Mouse (Mus musculus) ES-Bruce4 (cell line): ENCODE results near the gene Hibch. TPM values are rescaled to one million over a fixed set of nuclear protein-coding genes. Genes with fewer than 3 reads are reported as not detected.
"Not testable (repeated sequence)": the region's sequence is repeated elsewhere in the genome, so short reads cannot be mapped to it uniquely, and the experiment has no call there.

ENCODE experiments used
- H3K27ac ChIP-seq: 2 replicates; pipeline ENCODE4 v1.5.1; 2012; ENCODE audit warnings: low read length, inconsistent platforms; ENCODE audit not compliant: insufficient read depth
- H3K27me3 ChIP-seq: 2 replicates; pipeline ENCODE4 v1.6.1; 2012; ENCODE audit warnings: mild to moderate bottlenecking, low read length, inconsistent platforms; ENCODE audit not compliant: control insufficient read depth, poor library complexity, insufficient read depth, severe bottlenecking
- H3K36me3 ChIP-seq: 2 replicates; pipeline ENCODE4 v1.6.1; 2012; ENCODE audit warnings: inconsistent platforms, mild to moderate bottlenecking, low read length, moderate library complexity; ENCODE audit not compliant: control insufficient read depth, poor library complexity, insufficient read depth, severe bottlenecking
- H3K4me1 ChIP-seq: one replicate; pipeline ENCODE4 v1.8.1; 2011; ENCODE audit warnings: low read length; ENCODE audit not compliant: control insufficient read depth, insufficient read depth
- H3K4me3 ChIP-seq: 2 replicates; pipeline ENCODE4 v1.5.1; 2011; ENCODE audit warnings: low read depth, mild to moderate bottlenecking, low read length
- H3K9ac ChIP-seq: 2 replicates; pipeline ENCODE4 v1.6.1; 2012; ENCODE audit warnings: low read depth, mild to moderate bottlenecking, inconsistent platforms; ENCODE audit not compliant: poor library complexity, severe bottlenecking
- H3K9me3 ChIP-seq: replicated peaks from 2 replicates; pipeline ENCODE4 v1.6.1; 2012; ENCODE audit warnings: mild to moderate bottlenecking, low read length, inconsistent platforms; ENCODE audit not compliant: control insufficient read depth, poor library complexity, insufficient read depth, severe bottlenecking
- CTCF ChIP-seq: IDR thresholded peaks from one replicate; pipeline ENCODE4 v1.8.1; 2011; ENCODE audit warnings: low read depth, low read length
- EP300 ChIP-seq: IDR thresholded peaks from 2 replicates; pipeline ENCODE4 v1.6.1; 2011; ENCODE audit warnings: low read depth, low read length; ENCODE audit not compliant: insufficient read depth
- POLR2A ChIP-seq: IDR thresholded peaks from one replicate; pipeline ENCODE4 v1.8.1; 2011; ENCODE audit warnings: low read length; ENCODE audit not compliant: insufficient read depth
- polyA plus RNA-seq: library from polyadenylated mRNA; stranded (reverse); fragments of >200 nt; gene quantifications from 2 replicates; pipeline ENCODE4 v1.2.4, GENCODE M21; 2011; ENCODE audit warnings: low read depth; ENCODE audit not compliant: missing spikeins, insufficient read depth, insufficient read length

Gene Hibch
- polyA plus RNA-seq, 1 experiment = 22.6 TPM

DNA sequence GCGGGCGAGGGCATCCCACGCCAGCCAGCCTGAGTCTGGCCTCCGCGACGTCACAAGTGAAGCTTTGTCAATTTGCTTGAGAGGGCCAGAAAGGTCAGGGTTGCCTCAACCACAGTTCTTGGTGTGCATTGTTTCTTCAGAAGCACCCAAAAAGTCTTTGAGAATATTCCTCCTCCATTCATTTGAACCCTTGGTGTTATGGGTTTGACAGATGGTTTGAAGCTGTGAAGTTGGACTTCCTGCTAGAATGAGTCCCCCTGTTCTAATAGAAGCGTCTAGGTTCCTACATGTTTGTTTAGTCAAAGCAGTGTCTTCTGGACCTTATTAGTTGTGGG lies 26.9 kb upstream of the Hibch start:
- H3K4me3 ChIP-seq = peak overlapping the region; percentile 60
- no peaks in the 10 kb centered on the region for H3K27me3 ChIP-seq
- no peaks in the 10 kb centered on the region for H3K9me3 ChIP-seq
- H3K4me1 ChIP-seq = peaks cover under 1% of the 10 kb centered on the region
- TF ChIP-seq EP300 = no peak
- TF ChIP-seq CTCF = no peak
- TF ChIP-seq POLR2A = no peak
- H3K9ac ChIP-seq = peak overlapping the region; percentile 53; the same call in 1 of the 2 replicates
- H3K36me3 ChIP-seq = no peaks in the 10 kb centered on the region
- no peak overlapping the region for H3K27ac ChIP-seq

DNA sequence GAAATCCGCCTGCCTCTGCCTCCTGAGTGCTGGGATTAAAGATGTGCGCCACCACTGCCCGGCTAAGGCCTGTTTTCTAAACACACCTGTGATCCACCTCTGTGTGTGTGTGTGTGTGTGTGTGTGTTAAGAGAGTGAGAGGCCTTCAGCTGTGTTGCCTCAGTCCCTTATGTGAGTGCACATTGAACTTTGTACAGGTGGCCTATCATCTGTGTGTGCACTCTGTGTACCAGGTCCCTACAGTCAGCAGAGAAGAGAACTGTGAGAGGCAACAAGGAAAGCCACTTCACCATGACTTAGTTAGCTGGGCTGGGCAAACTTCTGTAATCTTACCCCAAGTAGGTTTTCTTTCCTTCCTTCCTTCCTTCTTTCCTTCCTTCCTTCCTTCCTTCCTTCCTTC lies 5.6 kb upstream of the Hibch start:
- no peaks in the 10 kb centered on the region for H3K4me1 ChIP-seq
- no peaks in the 10 kb centered on the region for H3K27me3 ChIP-seq
- TF ChIP-seq CTCF (no peak), EP300 (no peak)
- no peak overlapping the region for H3K9ac ChIP-seq
- no peaks in the 10 kb centered on the region for H3K9me3 ChIP-seq
- no peak overlapping the region for H3K4me3 ChIP-seq
- H3K36me3 ChIP-seq = no peaks in the 10 kb centered on the region
- H3K27ac ChIP-seq = no peak overlapping the region

DNA sequence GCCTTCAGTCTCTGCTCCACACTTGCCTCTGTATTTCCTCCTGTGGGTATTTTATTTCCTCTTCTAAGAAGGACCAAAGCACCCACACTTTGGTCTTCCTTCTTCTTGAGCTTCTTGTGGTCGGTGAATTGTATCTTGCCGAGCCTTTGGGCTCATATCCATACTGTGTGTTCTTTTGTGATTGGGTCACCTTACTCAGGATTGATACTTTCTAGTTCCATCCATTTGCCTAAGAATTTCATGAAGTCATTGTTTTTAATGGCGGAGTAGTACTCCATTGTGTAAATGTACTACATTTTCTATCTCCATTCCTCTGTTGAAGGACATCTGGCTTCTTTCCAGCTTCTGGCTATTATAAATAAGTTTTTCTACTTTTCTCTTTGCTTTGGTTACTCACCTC lies 375 bp upstream of the Hibch start:
- H3K4me3 ChIP-seq = no peak overlapping the region
- no peaks in the 10 kb centered on the region for H3K36me3 ChIP-seq
- TF ChIP-seq POLR2A (no peak), CTCF (no peak), EP300 (no peak)
- peak overlapping the region; percentile 64; the same call in 1 of the 2 replicates for H3K9ac ChIP-seq
- no peak overlapping the region for H3K27ac ChIP-seq
- no peaks in the 10 kb centered on the region for H3K4me1 ChIP-seq
- no peaks in the 10 kb centered on the region for H3K9me3 ChIP-seq
- no peaks in the 10 kb centered on the region for H3K27me3 ChIP-seq

- Histone ChIP-seq H3K9ac (no peak overlapping the region), H3K4me3 (no peak overlapping the region)
- TF ChIP-seq CTCF = no peak
- no peak for TF ChIP-seq POLR2A
- TF ChIP-seq EP300 = no peak
These were observed 1.8 kb downstream of the Hibch start for GRCm38 (mm10) chr1:52846556-52846955.

GRCm38 (mm10) chr1:52849422-52849821 lies 4.7 kb downstream of the Hibch start:
- Histone ChIP-seq H3K4me3 (no peak overlapping the region), H3K9ac (no peak overlapping the region), H3K9me3 (peaks cover 6% of the 10 kb centered on the region), H3K36me3 (no peaks in the 10 kb centered on the region; the same call in 1 of the 2 replicates), H3K27ac (no peak overlapping the region), H3K27me3 (no peaks in the 10 kb centered on the region), H3K4me1 (no peaks in the 10 kb centered on the region)
- TF ChIP-seq CTCF (no peak), EP300 (no peak), POLR2A (no peak)

More at GRCm38 (mm10) chr1:52846556-52846955, 1.8 kb downstream of the Hibch start:
- Histone ChIP-seq H3K27me3 (no peaks in the 10 kb centered on the region), H3K9me3 (peaks cover 4% of the 10 kb centered on the region), H3K4me1 (no peaks in the 10 kb centered on the region), H3K27ac (no peak overlapping the region), H3K36me3 (no peaks in the 10 kb centered on the region; the same call in 1 of the 2 replicates)

DNA sequence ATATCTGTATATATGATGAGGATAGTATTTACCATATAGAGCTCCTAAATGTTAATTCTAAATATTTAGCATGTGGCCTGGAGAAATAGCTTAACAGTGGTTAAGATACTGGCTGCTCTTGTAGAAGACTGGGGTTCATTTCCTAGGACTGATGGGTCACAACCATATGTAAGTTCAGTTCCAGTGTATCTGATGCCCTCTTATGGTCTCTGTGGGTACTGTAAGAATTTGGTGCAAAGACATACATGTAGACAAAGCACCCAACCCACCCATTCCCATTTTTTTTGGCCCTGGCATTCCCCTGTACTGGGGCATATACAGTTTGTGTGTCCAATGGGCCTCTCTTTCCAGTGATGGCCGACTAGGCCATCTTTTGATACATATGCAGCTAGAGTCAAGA lies 9.3 kb downstream of the Hibch start:
- H3K27ac ChIP-seq, H3K9me3 ChIP-seq, H3K27me3 ChIP-seq, H3K36me3 ChIP-seq, H3K9ac ChIP-seq, H3K4me1 ChIP-seq, H3K4me3 ChIP-seq: not testable (repeated sequence)
